Mouse (Mus musculus): Measurements from ENCODE around the gene Cabp7.

Gene Cabp7

DNA sequence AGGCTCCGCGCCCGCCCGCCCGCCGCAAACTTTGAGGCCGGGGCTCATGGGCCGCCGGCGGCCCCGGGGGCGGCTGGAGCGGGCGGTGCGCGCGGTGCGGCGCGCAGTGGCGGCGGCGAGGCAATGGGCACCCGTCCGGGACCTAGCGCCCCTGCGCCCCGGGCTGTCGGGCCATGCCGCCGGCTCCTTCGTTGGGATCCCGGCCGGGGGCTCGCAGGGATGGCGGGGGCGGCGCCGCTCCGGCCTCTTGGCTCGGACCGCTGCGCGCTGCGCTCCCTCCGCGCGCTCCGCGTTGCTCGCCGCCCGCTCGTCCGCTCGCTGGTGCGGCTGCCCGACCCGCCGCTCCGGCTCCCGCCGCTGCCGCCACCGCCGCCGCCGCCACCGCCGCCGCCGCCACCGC is at the start of gene Cabp7:
Gene Cabp7 (minus strand): TSS at position 46 of the 400 bp plus-strand sequence.
- no peak for DNase-seq (ENCODE audit: low read depth, low spot score)

DNA sequence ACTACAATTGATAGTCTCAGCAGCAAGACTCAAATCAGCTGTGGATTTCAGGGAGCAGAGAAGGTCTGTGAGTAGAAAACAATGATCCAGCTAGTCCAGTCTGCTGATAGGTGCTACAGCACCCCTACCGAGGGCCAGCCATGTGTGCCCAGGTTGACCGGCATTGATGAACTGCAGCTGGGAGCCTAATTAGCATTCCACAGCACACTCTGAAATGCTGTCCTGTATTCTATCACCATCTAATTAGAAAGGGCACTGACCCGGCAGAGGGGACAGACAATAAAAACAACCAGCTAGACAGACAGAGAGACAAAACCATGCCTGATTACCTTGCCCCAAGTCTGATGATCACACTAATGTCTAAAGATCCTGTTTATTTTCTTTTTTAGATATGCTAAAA is 46.4 kb upstream of the Cabp7 start:
- no peak for DNase-seq (ENCODE audit: low read depth, low spot score)

GRCm38 (mm10) chr11:4791549-4791948 is 45.0 kb upstream of the Cabp7 start:
- no peak for DNase-seq (ENCODE audit: low read depth, low spot score)

GRCm38 (mm10) chr11:4789691-4790090 is 43.1 kb upstream of the Cabp7 start:
- DNase-seq (ENCODE audit: low read depth, low spot score) = no peak

GRCm38 (mm10) chr11:4784629-4785142 is 38.1 kb upstream of the Cabp7 start:
- peak; percentile 59 for DNase-seq (ENCODE audit: low read depth, low spot score)

DNA sequence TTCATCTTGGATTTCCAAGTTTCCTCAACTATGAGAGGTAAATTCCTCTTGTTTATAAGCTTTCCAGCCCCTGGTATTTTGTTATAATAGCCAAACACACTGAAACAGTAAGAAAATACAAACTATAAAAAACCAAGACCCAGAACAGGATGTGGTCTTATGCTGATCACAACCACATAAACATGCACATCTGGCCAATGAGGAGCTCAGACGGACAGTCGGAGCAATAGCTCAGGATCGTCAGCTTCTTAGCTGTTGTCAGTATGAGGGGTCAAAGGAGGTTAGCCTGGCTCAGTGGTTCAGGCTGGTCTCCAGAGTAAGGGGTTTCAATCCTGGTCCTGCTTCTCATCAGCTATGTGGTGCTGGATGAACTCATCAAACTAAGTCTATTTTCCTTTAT is 36.5 kb upstream of the Cabp7 start:
- no peak for DNase-seq (ENCODE audit: low read depth, low spot score)

GRCm38 (mm10) chr11:4780927-4781326 is 34.3 kb upstream of the Cabp7 start:
- DNase-seq (ENCODE audit: low read depth, low spot score) = no peak

GRCm38 (mm10) chr11:4772925-4773324 is 26.3 kb upstream of the Cabp7 start:
- DNase-seq (ENCODE audit: low read depth, low spot score) = no peak

GRCm38 (mm10) chr11:4771756-4772155 is 25.2 kb upstream of the Cabp7 start:
- DNase-seq (ENCODE audit: low read depth, low spot score) = no peak

DNA sequence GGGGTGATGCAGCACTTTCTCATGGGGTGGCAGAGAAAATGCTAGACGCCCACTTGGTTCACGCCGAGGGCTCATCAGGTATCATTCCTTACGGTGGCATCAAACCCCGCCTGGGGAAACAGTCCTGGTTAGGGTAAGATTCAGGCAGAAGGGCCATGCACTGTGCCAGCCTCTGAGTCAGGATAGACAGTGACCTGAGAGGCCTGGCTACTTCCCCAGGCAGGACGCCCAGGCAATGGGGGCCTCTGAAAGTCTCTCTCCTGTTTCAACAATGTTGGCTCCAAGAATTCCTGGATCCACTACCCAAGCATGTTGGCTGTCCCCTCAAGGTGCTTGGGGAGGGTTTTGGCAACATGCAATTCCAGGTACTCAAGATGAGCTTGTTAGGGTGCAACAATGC is 23.3 kb upstream of the Cabp7 start:
- peak; percentile 47 for DNase-seq (ENCODE audit: low read depth, low spot score)

GRCm38 (mm10) chr11:4769293-4769692 is 22.7 kb upstream of the Cabp7 start:
- DNase-seq (ENCODE audit: low read depth, low spot score) = no peak

- no peak for DNase-seq (ENCODE audit: low read depth, low spot score)
Observed at GRCm38 (mm10) chr11:4768399-4768798, 21.8 kb upstream of the Cabp7 start.

DNA sequence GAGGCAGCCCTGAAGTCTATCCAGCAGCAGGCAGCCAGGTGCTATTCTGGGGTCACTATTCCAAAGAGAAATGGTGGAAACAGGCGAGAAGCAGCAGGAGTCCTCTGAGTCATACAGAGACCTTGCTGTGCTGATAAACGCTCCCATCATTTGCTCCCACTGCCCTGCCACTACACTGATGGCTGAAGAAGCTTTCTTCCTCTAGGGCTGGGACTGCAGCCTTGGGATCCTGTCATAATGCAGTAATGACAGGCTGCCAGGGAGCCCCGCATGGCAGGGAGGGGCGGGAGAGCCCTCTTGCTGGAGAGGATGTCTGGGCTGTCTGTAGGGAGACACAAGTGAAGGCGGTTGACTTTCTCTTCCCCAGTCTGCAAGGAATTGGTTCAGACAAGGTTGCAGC is 17.9 kb upstream of the Cabp7 start:
- no peak for DNase-seq (ENCODE audit: low read depth, low spot score)

DNA sequence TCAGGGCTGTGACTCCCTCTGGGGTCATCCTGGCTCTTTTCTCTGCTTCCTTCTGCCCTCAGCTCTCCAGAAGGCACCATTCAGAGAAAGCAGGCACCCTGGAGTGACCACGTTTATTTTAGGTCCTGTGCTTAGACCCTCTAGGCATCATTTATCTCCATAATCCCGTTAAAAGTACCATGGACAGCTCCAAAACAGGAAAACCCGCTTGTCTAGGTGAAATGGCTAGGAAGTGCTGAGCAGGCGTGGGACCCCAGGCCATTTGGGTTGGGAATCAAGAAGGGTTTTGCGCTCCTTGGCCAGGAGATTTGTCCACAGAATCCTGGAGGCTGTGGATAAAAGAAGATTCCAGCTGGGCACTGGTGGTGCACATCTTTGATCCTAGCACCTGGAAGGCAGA is 17.1 kb upstream of the Cabp7 start:
- DNase-seq (ENCODE audit: low read depth, low spot score) = no peak

DNA sequence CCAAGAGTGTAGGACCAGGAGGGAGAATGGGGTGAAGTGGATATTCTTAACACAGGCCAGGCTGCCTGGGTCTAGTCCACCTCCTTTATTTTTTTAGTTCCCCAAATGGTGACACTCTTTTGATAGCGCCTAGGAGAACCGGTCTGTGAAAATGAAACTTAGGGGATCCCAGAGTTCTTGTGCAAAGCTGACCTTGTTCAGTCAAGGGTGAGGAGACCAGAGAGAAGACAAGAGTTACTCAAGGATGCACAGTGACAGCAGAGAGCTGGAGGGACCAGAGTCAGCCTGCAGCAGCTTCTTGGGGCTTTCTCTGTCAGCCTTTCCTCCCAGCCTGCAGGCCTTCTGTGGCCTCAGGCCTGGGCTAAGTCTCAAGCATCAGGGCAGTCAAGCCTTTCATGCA is 15.9 kb upstream of the Cabp7 start:
- DNase-seq (ENCODE audit: low read depth, low spot score) = no peak

DNA sequence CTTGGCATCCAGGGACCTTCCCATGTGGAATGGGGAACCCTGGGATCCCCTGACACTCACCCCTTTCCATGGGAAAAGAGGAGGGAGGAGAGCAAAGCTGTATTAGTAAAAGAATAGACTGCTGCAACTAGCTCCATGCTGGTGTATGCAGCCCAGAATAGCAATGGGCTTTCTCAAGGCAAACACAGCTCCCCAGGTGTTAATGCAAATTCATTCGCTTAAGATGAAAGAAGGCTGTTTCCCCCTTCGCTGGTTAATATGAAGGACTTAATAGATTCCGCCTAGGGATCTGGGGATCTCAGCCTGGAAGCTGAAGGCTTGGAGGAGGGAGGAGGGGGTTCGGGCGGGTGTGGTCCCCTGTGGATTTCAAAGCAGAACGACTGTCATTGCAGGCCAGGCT is 15.4 kb upstream of the Cabp7 start:
- no peak for DNase-seq (ENCODE audit: low read depth, low spot score)

GRCm38 (mm10) chr11:4760438-4760837 is 13.9 kb upstream of the Cabp7 start:
- DNase-seq (ENCODE audit: low read depth, low spot score) = no peak

DNA sequence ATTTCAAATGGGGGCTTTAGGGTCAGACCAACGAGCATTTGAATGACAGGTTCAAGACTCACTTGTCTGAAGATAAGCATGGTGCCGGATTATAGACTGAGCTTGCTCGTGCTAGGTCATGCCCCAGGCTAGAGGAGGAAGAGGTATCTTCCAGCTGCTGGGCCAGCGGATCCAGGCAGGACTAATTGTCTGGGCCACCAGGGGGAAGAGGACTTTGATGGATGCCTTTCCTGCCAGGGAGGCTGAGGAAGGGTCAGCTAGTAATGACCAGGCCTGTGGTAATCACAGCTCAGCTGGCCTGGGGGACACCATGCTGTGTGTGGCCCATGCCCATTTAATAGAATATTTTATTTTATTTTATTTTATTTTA is 11.2 kb upstream of the Cabp7 start:
- no peak for DNase-seq (ENCODE audit: low read depth, low spot score)

GRCm38 (mm10) chr11:4756984-4757788 is 10.6 kb upstream of the Cabp7 start:
- no peak for DNase-seq (ENCODE audit: low read depth, low spot score)

GRCm38 (mm10) chr11:4756460-4756859 is 9.9 kb upstream of the Cabp7 start:
- no peak for DNase-seq (ENCODE audit: low read depth, low spot score)

DNA sequence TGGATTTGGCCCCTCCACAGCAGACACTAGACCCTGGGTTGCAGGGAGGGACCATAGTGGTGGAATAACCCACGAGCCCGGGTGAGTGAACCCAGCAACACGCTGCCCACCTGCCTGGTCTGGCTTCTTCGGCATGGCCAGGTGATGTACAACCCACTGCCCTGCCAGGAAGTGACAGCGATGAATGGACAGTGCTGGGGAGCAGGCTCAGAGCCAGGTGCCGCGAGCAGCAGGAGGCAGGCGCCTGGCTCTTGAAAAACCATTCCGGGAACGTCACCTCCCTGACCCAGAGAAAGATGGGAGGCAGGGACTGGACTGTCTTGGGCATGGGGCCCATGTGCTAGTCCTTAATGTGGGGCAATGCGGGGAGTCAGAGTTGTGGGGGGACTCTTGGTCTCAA is 8.3 kb upstream of the Cabp7 start:
- no peak for DNase-seq (ENCODE audit: low read depth, low spot score)

DNA sequence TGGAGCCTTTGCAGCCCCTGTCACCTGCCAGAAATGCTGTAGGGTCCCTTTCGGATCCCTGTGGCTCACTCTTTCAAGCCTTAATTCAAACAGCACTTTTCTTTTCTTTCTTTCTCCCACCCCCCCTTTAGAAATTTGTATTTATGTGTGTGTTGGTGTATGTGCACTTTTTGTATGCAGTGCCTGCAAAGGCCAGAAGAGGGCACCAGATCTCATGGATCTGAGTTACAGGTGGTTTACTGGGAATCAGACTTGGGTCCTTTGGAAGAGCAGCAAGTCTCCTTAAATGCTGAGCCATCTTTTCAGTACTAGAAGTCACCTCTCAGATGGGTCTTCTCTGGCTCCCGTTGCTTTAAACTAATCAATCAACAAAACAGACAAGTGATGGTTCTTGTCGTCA is 7.5 kb upstream of the Cabp7 start:
- no peak for DNase-seq (ENCODE audit: low read depth, low spot score)

- DNase-seq (ENCODE audit: low read depth, low spot score) = no peak
Observed at GRCm38 (mm10) chr11:4752836-4753235, 6.3 kb upstream of the Cabp7 start.

- DNase-seq (ENCODE audit: low read depth, low spot score) = no peak
Observed at GRCm38 (mm10) chr11:4750263-4750662, 3.7 kb upstream of the Cabp7 start.
